Mouse (Mus musculus) T-cell, adult 2 months (primary cell): ENCODE data around the gene Sfxn2.

Experiments
- DNase-seq: peaks from one replicate; pipeline ENCODE4 v3.0.0; 2022; ENCODE audit warnings: low spot score

The Sfxn2 gene

GRCm38 (mm10) chr19:46629807-46630206 is 56.6 kb downstream of the Sfxn2 start:
- no peak for DNase-seq

GRCm38 (mm10) chr19:46631637-46632036 is 58.5 kb downstream of the Sfxn2 start:
- no peak for DNase-seq

- DNase-seq = no peak
Observed at GRCm38 (mm10) chr19:46635766-46636165, 62.6 kb downstream of the Sfxn2 start.

GRCm38 (mm10) chr19:46637598-46637997 is 64.4 kb downstream of the Sfxn2 start:
- no peak for DNase-seq

GRCm38 (mm10) chr19:46639053-46639452 is 65.9 kb downstream of the Sfxn2 start:
- no peak for DNase-seq

- no peak for DNase-seq
Observed at GRCm38 (mm10) chr19:46639496-46639895, 66.3 kb downstream of the Sfxn2 start.

GRCm38 (mm10) chr19:46640780-46641179 is 67.6 kb downstream of the Sfxn2 start:
- no peak for DNase-seq

- peak; percentile 28 for DNase-seq
Observed at GRCm38 (mm10) chr19:46641420-46642085, 68.4 kb downstream of the Sfxn2 start.

- DNase-seq = no peak
Observed at GRCm38 (mm10) chr19:46642136-46642753, 69.1 kb downstream of the Sfxn2 start.

- no peak for DNase-seq
Observed at GRCm38 (mm10) chr19:46643236-46643635, 70.1 kb downstream of the Sfxn2 start.

GRCm38 (mm10) chr19:46644343-46644792 is 71.2 kb downstream of the Sfxn2 start:
- no peak for DNase-seq

GRCm38 (mm10) chr19:46644793-46645602 is 71.8 kb downstream of the Sfxn2 start:
- no peak for DNase-seq

GRCm38 (mm10) chr19:46646041-46646481 is 72.9 kb downstream of the Sfxn2 start:
- no peak for DNase-seq

- DNase-seq = no peak
Observed at GRCm38 (mm10) chr19:46647254-46647653, 74.1 kb downstream of the Sfxn2 start.
